Mouse (Mus musculus): ENCODE data around the gene Trabd2b.

Trabd2b gene

GRCm38 (mm10) chr4:114399821-114400220, 6.7 kb upstream of the Trabd2b start:
- peak; percentile 66 for DNase-seq

GRCm38 (mm10) chr4:114401993-114402731, 4.4 kb upstream of the Trabd2b start:
- peak; percentile 57 for DNase-seq

- peak; percentile 99 for DNase-seq
These were observed 706 bp upstream of the Trabd2b start for GRCm38 (mm10) chr4:114405682-114406354.

- DNase-seq, result peak; percentile 78
These were observed 992 bp downstream of the Trabd2b start for GRCm38 (mm10) chr4:114407516-114407915.

GRCm38 (mm10) chr4:114408298-114408697, 1.8 kb downstream of the Trabd2b start:
- DNase-seq, result peak; percentile 87

- peak; percentile 94 for DNase-seq
These were observed 2.5 kb downstream of the Trabd2b start for GRCm38 (mm10) chr4:114408890-114409480.

- peak; percentile 71 for DNase-seq
These were observed 3.0 kb downstream of the Trabd2b start for GRCm38 (mm10) chr4:114409511-114409910.

- DNase-seq, result no peak
These were observed 3.5 kb downstream of the Trabd2b start for GRCm38 (mm10) chr4:114410026-114410425.

GRCm38 (mm10) chr4:114410443-114410842, 3.9 kb downstream of the Trabd2b start:
- peak; percentile 95 for DNase-seq

- DNase-seq, result peak; percentile 81
These were observed 4.6 kb downstream of the Trabd2b start for GRCm38 (mm10) chr4:114410958-114411661.

GRCm38 (mm10) chr4:114411846-114412390, 5.4 kb downstream of the Trabd2b start:
- DNase-seq, result peak; percentile 63

GRCm38 (mm10) chr4:114415925-114416645, 9.6 kb downstream of the Trabd2b start:
- peak; percentile 97 for DNase-seq

GRCm38 (mm10) chr4:114420154-114420553, 13.6 kb downstream of the Trabd2b start:
- no peak for DNase-seq

- DNase-seq, result no peak
These were observed 16.6 kb downstream of the Trabd2b start for GRCm38 (mm10) chr4:114423084-114423483.

- no peak for DNase-seq
These were observed 19.3 kb downstream of the Trabd2b start for GRCm38 (mm10) chr4:114425808-114426207.

GRCm38 (mm10) chr4:114432742-114433141, 26.2 kb downstream of the Trabd2b start:
- peak; percentile 75 for DNase-seq

GRCm38 (mm10) chr4:114433440-114433839, 26.9 kb downstream of the Trabd2b start:
- no peak for DNase-seq

GRCm38 (mm10) chr4:114434766-114435165, 28.2 kb downstream of the Trabd2b start:
- DNase-seq, result peak; percentile 70

GRCm38 (mm10) chr4:114435381-114435780, 28.9 kb downstream of the Trabd2b start:
- DNase-seq, result peak; percentile 90

- DNase-seq, result no peak
These were observed 32.2 kb downstream of the Trabd2b start for GRCm38 (mm10) chr4:114438764-114439163.

GRCm38 (mm10) chr4:114442186-114442585, 35.7 kb downstream of the Trabd2b start:
- no peak for DNase-seq

GRCm38 (mm10) chr4:114442661-114443060, 36.1 kb downstream of the Trabd2b start:
- no peak for DNase-seq
